Mouse (Mus musculus) mouse embryonic stem cell (cell line): ENCODE measurements at regions not wholly inside any gene's neighbourhood (a gene's known extent, or its start where the extent isn't known, plus 50 kb on each side); places are given as distances from the start of the nearest gene placed in this dataset.

ENCODE experiments used
- in situ Hi-C, 2 experiments: fragments of 300-500 bp; cut with MboI; formaldehyde crosslinking; loops; 1 replicate in 1 of 2; 3 replicates in 1 of 2; pipeline ENCODE4 v1.14.3; 2019 to 2020; ENCODE audit warnings: low sequenced_read_pairs in 2 of 2, low pct_unique_long_range_greater_than_20kb in 1 of 2, mixed read lengths in 1 of 2; ENCODE audit not compliant: unreplicated experiment in 1 of 2

DNA sequence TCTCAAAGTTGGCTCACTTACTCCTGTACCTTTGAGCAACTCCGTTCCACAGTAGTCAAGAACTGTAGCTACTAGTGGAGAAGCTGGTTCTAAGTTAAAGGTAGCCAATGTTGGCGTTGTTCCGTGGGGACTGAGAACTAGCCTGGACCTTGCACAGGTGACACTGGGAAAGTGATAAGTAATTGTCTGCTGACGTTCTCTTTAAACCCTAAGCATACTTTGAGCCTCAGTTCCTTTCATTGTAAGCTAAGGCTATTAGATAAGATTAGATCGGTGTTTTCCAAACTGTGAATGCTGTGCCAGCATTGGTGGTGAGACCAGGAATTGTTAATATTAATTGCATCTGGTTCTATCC, 139.2 kb upstream of the Slc24a5 start:
- in situ Hi-C loops = no loop called here

DNA sequence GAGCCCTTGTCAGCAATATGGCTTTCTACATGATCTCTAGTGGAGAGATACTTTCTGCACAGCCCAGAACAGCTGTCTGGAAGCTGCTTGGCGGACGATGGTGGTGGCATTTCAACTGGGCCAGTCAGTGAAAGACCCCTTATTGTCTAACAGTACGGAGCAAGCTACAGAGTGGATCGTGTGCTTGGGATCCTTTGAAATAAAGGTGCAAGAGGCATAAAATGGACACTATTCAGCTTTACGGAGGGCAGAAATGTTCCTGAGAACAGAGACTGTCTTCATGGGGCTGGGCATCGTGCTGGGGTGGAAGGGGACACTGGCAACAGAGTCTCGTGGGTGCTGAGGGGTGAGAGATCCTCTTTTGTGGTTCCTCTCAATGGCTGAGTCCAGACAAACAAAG, 137.2 kb upstream of the Slc24a5 start:
- in situ Hi-C loops = no loop called here

DNA sequence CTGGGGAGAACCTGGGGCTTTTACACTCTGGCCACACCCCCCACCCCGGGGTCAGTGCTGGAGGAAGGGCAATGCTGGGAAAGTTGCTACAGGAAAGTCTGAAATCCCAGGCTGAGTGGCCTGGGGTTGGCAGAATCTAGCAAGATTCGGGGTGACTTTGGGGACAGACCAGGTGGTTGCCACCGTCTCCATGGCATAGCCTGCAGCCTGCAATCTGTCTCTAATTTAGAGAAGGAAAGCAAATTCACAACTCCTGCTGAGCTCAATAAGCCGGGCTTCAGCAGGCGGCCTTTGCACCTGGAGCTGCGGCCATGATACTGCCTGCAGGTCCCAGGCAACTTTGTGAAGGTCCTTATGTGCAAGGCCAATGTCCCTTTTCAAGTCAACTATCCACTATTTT, 135.4 kb upstream of the Slc24a5 start:
- in situ Hi-C loops = no loop called here

DNA sequence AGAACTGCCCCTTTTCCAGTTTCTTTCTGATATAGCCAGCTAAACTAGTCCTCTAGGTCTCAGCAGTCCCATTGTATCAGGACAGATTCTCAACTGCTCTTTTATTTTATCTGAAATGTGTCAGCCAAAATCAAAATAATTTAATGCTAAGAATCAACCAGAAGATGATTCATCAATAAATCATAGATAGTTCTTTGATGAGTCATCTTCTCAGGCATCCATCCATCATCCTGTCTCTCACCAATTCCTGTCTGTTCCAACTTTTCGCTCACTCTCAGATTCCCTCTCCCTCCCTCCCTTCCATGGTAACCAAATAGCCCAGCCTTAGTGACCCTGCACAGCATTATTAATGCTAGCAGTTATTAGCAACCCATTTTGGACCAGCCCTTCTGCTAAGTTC, 134.0 kb upstream of the Slc24a5 start:
- in situ Hi-C loops = no loop called here

DNA sequence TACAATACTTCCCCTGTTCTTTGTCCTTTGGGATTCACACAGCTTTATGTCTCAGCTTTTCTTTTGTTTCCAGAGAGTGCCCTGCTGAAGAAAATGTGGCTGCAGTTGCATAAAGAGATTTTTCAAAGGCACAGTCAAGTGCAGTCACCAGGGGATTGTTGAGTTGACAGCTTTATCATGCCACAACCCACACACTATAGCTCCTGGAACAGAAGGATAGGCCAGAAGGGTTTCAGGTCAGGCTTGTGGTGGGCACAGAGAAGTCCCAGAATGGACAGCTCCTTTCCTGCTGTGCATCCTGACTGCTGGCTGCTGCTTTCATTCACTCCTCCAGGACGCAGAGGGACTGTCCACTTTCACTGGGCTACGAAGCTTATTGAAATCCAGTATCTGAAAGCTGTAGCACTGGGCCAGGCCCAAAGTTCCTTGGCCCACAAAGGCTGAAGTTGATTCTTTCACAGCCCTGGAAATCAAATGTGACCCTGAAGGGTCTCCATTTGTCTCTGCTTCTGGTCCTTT, 119.6 kb upstream of the Slc24a5 start:
- in situ Hi-C loops = no loop called here

DNA sequence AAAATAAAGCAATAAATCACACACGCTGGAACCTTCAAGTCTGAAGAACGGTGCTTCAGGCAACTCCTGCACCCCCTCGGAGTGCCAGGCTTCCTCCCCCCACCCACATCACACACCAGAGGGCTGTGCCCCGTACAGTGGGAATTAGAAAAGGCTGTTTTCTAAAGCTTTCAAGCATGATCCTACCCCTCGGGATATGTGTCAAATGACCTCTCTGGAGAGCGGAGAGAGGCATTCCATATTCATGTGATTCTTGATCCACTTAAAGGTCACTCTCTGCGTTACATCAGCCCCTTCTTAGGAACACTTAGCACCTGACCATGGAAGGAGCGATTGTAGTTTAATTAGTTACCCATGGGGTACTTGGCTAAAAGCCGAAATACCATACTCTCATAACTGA, 119.1 kb upstream of the Slc24a5 start:
- in situ Hi-C loops = no loop called here

DNA sequence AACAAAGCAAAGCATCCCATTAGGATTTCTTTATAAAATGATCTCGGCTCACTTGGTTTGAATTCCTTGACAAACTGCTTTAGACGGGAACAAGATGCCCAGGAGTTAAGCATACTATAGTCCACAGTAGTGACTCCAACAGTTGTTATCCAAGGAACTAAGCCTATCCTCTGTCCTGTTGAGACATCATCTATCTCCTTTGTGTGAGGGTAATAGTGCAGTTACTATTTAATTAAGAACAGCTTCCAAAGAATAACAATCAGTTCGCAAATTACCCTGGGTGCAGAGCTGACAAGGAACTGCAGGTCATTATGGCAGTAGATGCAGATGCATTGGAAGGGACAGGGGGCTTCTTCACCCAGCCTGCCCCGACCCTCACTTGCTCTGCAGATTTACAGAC, 115.7 kb upstream of the Slc24a5 start:
- in situ Hi-C loops = no loop called here

DNA sequence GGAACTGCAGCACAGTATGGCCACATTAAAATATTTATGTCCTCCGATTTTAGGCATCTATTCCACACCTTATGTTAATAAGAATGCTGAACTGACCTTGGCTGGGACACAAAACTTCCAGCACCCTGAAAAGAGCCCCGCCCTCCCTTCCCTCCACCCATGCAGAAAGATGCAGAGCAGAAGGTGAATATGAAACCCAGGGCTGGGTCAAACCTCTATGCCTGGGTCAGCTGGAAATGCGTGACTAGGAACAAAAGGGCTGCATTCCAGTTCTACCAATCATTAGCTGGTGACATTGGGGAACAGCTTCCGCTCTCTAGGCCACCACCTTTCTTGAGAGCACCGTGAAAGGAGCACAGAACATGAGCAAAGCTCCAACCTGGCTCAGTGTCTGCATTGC, 114.9 kb upstream of the Slc24a5 start:
- in situ Hi-C loops = no loop called here

DNA sequence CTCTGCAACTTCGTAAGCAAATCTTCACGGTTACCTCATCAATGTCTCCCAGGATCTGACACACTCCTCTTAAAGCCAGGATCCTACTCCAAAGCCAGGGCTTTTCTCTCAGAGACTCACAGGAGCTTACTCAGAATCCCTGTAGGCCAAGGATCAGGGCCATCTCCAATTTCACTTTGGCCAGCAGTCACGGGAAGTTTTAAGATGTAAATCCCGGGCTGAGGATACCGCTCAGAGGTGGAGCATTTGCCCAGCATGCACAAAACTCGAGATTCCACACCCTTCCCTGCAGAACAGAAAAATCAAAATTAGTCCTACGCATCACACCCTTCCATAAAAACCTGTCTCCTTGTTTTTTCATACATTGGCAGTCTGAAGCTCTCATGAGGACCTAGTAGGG, 112.1 kb upstream of the Slc24a5 start:
- in situ Hi-C loops = no loop called here

DNA sequence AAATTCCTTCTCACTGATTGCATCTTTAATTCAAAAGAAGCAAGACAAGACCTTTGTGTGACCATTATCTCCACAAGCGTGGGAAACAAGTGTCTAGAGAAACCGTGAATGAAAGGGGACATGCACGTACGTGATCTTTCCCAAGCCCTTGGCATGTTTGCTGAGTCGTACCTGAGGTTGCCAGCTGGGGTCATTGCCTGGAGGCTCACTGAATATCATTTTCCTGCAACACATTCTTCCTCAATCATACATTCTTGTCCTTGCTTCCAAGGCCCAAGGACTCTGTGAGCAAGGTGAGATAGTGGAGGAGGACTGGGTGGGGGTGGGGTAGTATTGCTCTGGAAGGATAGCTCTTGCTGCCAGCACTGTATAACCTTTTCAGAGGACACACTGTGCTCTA, 108.5 kb upstream of the Slc24a5 start:
- in situ Hi-C loops = no loop called here

DNA sequence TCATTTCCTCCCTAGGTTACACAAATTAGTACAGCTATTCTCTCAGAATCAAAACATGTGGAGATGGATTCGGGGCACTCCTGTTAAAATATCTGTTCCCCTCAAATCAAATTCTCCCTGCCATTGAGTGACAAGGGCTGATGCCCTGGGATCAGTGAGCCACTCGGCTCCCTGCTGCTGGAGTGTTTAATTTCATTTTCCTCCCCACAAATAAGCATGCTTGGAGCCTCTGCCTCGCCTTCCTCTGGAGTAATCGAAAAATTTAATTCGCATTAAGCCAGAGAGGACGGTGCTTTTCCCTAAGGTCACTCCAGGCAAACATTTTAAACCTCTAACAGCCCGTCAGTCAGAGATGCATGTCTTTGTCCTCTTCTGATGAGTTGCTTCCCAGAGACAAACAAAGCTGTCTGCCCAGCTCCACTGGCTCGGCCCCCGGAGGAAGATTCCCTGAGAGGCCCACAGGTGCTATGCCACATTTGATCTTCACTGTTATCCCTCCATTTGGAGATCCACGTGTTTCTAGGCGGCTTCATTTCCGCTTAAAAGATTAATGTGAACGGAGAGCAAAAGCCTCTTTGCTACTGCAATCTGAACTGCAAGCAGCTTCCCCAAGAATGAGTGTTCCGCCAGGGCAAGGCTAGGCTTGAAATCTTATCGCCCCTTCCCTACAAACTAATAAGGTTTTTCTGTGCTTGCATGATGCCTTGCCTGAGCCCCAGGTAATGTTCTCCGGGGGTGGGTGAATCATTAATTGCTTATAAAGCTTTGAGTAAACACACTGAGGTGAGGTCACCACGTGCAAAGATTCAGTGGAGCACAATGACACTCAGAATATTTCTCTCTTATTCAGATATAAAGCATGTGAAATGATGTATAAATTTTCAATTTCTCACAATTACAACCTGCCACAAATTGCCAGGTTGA, 95.8 kb upstream of the Slc24a5 start:
- in situ Hi-C loops = no loop called here

DNA sequence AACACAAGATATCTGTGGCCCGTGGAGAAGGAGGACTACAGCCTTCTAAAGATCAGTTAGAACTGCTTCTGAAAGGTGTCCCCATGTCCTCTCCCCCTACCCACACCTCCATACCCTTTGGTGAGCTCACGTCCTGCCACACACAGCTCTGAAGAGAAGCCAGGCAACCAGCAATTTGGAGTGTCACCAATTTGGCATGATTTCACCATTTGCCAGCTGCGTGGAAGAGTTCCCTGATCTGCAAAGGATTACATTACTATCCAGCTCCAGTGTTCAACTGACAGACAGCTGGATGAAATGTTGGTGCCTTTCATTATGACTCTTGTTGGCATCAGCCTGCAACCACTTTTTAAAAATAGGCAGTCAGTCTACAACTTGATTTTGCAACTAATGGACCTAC, 92.8 kb upstream of the Slc24a5 start:
- in situ Hi-C loops = no loop called here

DNA sequence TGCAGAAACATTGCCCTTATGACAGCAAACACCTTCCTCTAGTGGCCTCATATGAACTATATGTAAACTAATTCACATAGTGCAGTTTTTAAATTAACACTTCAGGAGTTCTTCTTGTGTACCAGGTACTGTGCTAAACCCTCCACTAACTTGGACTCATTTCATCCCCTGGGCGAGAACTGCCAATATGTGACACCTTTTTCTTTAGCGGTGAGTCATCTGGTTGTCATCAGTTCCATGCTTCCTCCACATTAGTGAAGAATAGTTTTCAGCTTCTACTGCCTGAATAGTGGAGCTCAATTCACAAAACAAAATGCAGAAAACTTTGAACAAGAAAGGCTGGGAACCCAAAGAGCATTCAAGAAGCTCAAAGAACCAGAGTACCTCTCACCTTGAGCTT, 76.9 kb upstream of the Slc24a5 start:
- in situ Hi-C loops = no loop called here

DNA sequence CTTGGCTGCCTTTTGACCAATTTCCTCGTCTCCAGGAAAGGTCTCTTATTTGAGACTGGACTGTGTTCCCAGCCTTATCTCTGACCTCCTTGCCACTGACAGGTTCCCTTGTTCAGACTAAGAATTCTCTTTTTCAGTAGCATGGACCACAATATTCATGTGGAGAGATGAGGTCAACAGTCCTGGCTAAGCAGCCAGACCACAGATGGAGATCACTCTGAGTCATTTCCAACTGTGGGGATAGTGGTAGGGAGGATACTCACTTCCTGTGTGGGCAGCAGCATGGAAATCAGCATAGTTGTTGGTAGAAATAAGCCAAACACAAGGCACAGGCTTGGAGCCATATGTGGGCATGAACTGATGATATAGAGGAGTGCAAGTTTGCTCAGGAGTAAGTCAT, 52.9 kb upstream of the Slc24a5 start:
- in situ Hi-C loops = no loop called here

DNA sequence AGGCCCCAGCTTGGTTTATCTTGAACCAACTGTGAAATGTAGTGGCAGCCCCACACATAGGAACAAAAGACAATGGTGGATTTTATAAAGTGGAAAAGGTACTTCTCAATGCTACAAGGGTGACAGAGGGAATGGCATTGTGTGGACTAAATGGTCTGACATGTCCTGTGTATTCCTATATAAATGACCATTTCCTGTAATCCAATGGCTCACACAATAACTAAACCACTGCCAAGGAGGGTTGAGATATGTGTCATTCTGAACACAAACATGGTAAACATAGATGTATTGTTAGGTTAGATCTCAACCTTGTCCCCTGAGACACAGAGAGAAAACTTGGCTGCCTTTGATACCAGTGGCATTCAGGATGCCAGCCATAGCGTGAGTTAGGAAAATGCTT, 51.0 kb upstream of the Slc24a5 start:
- in situ Hi-C loops = no loop called here
